Mouse (Mus musculus): Measurements from ENCODE around the gene Itga2.

DNA sequence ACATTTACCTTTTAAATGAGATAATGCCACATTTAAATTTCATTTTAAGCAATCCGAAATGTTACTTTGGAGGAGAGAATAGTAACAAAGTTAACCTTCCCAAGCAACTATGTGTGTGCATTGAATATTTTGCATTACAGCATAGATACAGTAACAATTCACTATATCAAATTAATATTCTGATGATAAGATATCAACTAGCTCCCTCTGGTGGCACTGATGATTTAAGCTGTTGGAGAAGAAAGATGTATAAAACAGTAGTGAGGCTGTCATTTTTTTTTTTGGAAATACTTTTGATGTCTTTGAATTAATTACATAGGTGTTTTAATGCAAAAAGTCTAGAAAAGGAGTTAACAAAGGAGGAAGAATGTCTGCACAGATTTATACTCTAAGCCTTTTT is 140.4 kb downstream of the Itga2 start:
- TF ChIP-seq CTCF (IDR thresholded peaks at IDR 0.05; ENCODE audit: control insufficient read depth, insufficient read depth, insufficient replicate concordance, low read depth, low read length) (no peak), POLR2A (IDR thresholded peaks at IDR 0.05; ENCODE audit: control insufficient read depth, low read depth, low read length) (no peak)
